Mouse (Mus musculus) left cerebral cortex, adult 2 months (tissue): ENCODE results near the gene Cpne9. TPM values are rescaled to one million over a fixed set of nuclear protein-coding genes. Genes with fewer than 3 reads are reported as not detected.
"Not testable (repeated sequence)": the region's sequence is repeated elsewhere in the genome, so short reads cannot be mapped to it uniquely, and the experiment has no call there.

Source experiments
- DNase-seq, 2 experiments: peaks; one replicate each; pipeline ENCODE4 v3.0.0; 2021 to 2022; ENCODE audit warnings: low spot score in 2 of 2, mixed read lengths in 1 of 2; ENCODE audit errors: extremely low spot score in 1 of 2
- H3K27ac ChIP-seq: fragments of 200-600 bp; 2 replicates; pipeline ENCODE4 v1.8.1; 2022
- H3K4me3 ChIP-seq: fragments of 200-600 bp; 2 replicates; pipeline ENCODE4 v1.8.1; 2022
- CTCF ChIP-seq: fragments of 200-600 bp; IDR thresholded peaks from 2 replicates; pipeline ENCODE4 v1.8.1; 2022; ENCODE audit warnings: antibody characterized with exemption, mild to moderate bottlenecking, moderate library complexity
- intact Hi-C: fragments of 180-260 bp; cut with DNase I; formaldehyde crosslinking; loops from one replicate; pipeline ENCODE4 v1.15.1; 2025
- total RNA-seq, 2 experiments: library from RNA; stranded (reverse); gene quantifications; 2 replicates each; pipeline ENCODE4 v1.2.3; 2021

The Cpne9 gene
- total RNA-seq, 2 experiments from 2014 or later, result 75.7 to 80.5 TPM

GRCm38 (mm10) chr6:113329396-113329795 is 47.3 kb downstream of the Cpne9 start:
- no peak overlapping the region for H3K4me3 ChIP-seq
- no peak for TF ChIP-seq CTCF
- no peak for DNase-seq
- intact Hi-C loops, result no loop called here
- no peak overlapping the region for H3K27ac ChIP-seq

GRCm38 (mm10) chr6:113330547-113330946 is 48.4 kb downstream of the Cpne9 start:
- DNase-seq, result no peak
- intact Hi-C loops, result no loop called here
- no peak for TF ChIP-seq CTCF
- H3K27ac ChIP-seq, result no peak overlapping the region
- no peak overlapping the region for H3K4me3 ChIP-seq

DNA sequence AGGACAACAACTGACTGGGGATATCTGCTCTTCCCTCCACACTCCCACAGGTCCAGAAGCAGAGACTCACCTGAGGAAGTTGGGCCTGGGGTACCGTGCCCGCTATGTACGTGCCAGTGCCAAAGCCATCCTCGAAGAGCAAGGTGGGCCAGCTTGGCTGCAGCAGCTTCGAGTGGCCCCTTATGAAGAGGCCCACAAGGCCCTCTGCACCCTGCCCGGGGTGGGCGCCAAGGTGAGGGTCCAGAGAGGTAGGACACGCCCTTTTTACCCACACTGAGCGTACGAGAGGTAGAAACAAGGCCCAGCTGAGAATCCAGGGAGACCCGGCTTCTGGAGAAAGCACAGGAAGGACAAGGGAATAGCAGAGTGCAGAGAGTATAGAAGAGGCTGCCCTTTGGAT is 49.6 kb downstream of the Cpne9 start:
- no peak for DNase-seq
- H3K4me3 ChIP-seq, result no peak overlapping the region
- no peak overlapping the region for H3K27ac ChIP-seq
- intact Hi-C loops, result no loop called here
- TF ChIP-seq CTCF, result no peak

- DNase-seq, H3K4me3 ChIP-seq, intact Hi-C loops: not testable (repeated sequence)
- peak; percentile 12 for TF ChIP-seq CTCF
- peak overlapping the region; percentile 32; the same call in 1 of the 2 replicates for H3K27ac ChIP-seq
Observed at GRCm38 (mm10) chr6:113332734-113333133, 50.6 kb downstream of the Cpne9 start.

- intact Hi-C loops, result no loop called here
- TF ChIP-seq CTCF, result no peak
- no peak overlapping the region for H3K4me3 ChIP-seq
- peak overlapping the region; percentile 32; the same call in 1 of the 2 replicates for H3K27ac ChIP-seq
- peak in 1 of 2 experiments; percentile 55 for DNase-seq
Observed at GRCm38 (mm10) chr6:113333137-113333950, 51.2 kb downstream of the Cpne9 start.

DNA sequence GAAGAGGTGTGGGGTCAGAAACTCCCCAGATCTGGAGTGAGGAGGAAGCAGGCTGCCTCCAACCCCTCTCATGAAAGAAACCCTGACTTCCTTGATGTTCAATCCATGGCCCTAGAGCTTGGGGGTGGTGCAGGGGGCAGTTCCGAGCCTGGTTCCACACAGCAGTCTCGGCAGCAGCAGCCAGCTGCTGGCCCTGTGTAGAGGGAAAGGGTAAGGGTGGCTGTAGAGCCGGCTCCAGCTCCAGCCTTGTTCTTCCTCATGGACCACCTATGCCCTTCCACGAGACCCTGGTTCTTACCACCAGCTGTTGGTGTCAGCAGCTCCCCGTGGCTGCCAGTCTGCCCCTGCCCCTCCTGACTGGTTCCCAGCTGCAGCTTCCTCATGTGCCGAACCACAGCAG is 52.1 kb downstream of the Cpne9 start:
- Histone ChIP-seq H3K4me3 (no peak overlapping the region), H3K27ac (no peak overlapping the region)
- no peak for TF ChIP-seq CTCF
- no peak for DNase-seq
- intact Hi-C loops, result no loop called here

DNA sequence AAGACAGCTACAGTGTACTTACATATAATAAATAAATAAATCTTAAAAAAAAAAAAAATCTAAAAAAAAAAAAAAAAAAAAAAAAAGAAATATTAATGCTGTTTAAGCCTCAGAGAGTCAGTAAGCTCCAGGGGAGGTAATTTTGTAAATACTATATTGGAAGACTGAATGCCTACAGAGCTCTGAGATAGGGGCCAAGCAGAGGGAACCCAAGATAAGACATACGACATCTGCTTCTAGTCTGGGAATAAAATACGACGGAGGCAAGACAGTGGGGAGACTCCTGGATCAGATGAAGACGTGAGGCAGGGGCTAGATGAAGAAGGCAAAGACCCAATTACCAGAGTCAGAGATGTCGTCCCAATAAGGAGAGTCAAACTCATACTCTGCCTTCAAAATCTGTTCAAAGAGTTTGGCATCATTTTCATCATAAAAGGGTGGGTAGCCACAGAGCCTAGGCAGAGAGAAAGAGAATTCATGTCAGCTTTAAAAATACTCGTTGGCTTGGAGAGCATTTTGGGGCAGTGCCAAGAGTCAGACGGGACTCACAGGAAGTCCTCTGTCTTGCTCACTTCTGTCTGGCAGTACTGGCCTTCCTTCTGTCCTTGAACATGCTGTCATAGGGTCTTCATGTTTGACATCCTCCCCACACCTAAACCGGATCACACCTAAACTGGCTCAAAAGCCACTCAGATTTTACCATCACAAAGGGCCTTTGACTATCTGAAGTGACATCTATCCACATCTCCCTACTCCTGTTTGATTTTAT is 54.9 kb downstream of the Cpne9 start:
- H3K27ac ChIP-seq, result peak overlapping the region; percentile 28; the same call in 1 of the 2 replicates
- intact Hi-C loops, result no loop called here
- TF ChIP-seq CTCF, result no peak
- H3K4me3 ChIP-seq, result no peak overlapping the region
- no peak for DNase-seq

DNA sequence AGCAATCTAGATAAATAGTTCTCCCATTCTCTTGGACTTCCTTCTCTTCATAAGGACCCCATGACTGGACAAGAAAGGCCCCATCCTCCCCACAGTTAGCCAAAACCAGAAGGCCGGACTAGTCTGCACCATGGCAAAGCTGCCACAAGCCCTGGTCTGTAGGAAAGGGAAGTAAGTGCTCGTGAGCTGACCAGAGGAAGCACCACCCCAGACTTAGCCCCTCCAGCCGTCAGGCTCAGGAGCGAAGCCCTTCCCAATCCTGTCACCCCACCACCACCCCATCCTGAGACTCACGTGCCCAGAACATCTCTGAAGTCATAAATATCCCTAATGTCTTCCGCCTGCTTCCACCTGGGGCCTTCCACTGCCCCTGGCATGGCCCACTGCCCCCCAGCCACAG is 59.5 kb downstream of the Cpne9 start:
- H3K27ac ChIP-seq, result peak overlapping the region; percentile 79
- H3K4me3 ChIP-seq, result peak overlapping the region; percentile 87
- DNase-seq, result no peak
- no peak for TF ChIP-seq CTCF
- intact Hi-C loops, result no loop called here

GRCm38 (mm10) chr6:113342297-113342696 is 60.2 kb downstream of the Cpne9 start:
- H3K4me3 ChIP-seq, result peak overlapping the region; percentile 87
- intact Hi-C loops, result no loop called here
- no peak for TF ChIP-seq CTCF
- H3K27ac ChIP-seq, result peak overlapping the region; percentile 96
- DNase-seq, result no peak

DNA sequence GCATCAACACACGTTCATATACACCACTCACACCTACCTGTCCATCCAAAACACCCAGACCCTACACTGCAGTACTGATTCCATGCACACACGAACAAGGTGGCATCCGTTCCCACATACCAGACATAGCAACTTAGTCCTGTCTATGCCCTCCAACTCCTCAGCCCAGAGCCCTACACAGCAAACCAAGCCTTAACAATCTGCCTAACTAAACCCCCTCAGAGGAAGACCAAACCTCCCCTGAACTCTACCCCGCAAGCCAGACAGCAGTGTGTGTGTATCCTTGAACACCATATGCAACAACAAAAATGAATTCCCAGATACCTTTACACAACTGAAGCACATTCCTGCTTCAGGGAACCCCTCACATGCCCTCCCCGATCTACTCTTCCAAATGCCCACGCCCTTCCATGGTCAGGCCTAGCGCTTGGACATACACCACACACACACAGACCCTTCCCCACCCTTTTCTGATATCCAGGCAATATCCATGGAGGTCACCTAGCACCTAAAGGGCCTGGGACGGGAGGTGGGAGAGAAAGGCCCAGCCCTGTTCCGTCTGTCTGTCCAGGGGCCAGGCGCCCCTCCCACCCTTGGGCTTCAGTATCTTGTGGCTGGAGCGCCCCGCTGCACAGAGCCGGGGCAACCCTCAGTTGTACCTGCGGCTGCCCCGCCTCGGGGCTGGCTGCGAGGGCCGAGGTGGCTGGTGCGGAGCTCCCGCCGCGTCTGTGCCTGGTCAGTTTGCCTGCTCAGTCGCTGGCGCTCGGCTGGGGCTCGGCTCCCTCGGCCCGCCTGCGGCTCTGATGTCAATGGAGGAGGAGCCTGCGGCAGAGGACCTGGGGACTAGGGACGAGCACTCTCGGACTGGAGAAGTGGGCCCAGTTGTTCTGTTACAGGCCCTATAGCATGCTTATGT is 61.3 kb downstream of the Cpne9 start, which contains the start of gene Camk1:
TSS of gene Camk1 (minus strand) at position 808 of the 916 bp plus-strand sequence.
- peak; percentile 77 to 79 for DNase-seq
- Histone ChIP-seq H3K4me3 (peak within 1 kb of the TSS; percentile 87), H3K27ac (peak within 1 kb of the TSS; percentile 96)
- TF ChIP-seq CTCF, result no peak
- intact Hi-C loops, result loop anchor here (2.0 kb wide), 1 partner anchor 33 kb away; the partner anchor contains the start of gene Tada3

DNA sequence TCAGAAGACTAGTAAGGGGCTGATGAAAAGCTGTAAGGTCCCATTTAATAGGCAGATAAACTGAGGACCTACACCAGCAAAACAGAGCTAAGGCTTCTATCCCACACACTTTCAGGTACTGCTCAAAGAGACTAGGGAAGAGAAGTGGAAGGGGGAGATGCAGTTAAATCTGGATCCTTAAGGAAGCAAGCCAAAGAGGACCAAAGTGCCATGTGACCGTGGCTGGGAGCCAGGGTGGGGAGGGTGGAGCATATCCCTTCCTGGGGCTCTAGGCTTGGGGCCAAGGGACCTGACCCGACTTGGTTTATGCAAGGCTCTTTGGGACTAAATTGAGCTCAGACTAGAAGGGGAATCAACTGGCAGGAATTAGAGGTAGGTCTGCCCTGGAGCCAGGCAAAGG is 62.2 kb downstream of the Cpne9 start:
- H3K27ac ChIP-seq, result peak overlapping the region; percentile 96
- peak overlapping the region; percentile 87 for H3K4me3 ChIP-seq
- intact Hi-C loops, result loop anchor here (2.0 kb wide), 1 partner anchor 32 kb away; the partner anchor contains the start of gene Tada3
- DNase-seq, result no peak
- no peak for TF ChIP-seq CTCF
